Mouse (Mus musculus): ENCODE results near the gene Mif4gd. TPM values are rescaled to one million over a fixed set of nuclear protein-coding genes. Genes with fewer than 3 reads are reported as not detected.

Gene Mif4gd
- total and polyA plus RNA-seq, 3 experiments = 51.3 to 94.0 (median 54.7) TPM

- Histone ChIP-seq H3K4me1 (ENCODE audit: control insufficient read depth, insufficient read depth, low read length) (peaks cover 3% of the 10 kb centered on the region; the same call in 1 of the 2 replicates), H3K79me2 (replicated peaks; ENCODE audit: control insufficient read depth, insufficient read depth, low read length) (no peaks in the 10 kb centered on the region), H3K27me3 (ENCODE audit: control insufficient read depth, insufficient read depth, low read length) (no peaks in the 10 kb centered on the region), H3K36me3 (ENCODE audit: control insufficient read depth, insufficient read depth, low read length) (no peaks in the 10 kb centered on the region), H3K4me3 (no peak overlapping the region), H3K27ac (no peak overlapping the region), H3K9ac (ENCODE audit: low read depth, low read length) (no peak overlapping the region)
- 85% methylated on average over 9 of the region's 9 CpGs for WGBS
- intact Hi-C loops (cut with DNase I) = no loop called here
- DNase-seq = no peak
- TF ChIP-seq CTCF (IDR thresholded peaks at IDR 0.05) = no peak
- no peak for TF ChIP-seq EP300 (IDR thresholded peaks at IDR 0.05; ENCODE audit: insufficient read depth, low read depth, low read length)
- TF ChIP-seq POLR2A (IDR thresholded peaks at IDR 0.05; ENCODE audit: insufficient read depth, low read depth, low read length) = no peak
Observed at GRCm38 (mm10) chr11:115587984-115588383, 24.8 kb downstream of the Mif4gd start.

DNA sequence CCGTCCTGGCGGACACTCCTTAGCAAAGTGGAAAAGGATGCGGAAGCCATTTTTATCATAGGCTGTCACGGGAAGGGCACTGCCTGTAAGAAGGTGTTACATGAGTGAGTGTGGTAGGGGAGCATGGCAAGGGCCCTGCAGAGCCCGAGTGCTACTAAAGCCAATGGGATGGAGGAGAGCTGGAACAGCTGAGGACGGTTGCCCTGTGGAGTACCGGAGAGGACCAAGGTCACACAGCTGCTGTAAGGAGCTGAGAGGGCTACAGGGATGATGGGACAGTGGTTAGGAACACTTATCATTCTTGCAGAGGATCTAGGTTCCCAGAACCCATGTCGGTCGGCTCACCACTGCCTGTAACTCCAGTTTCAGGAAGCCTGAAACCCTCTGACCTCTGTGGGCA lies 26.4 kb downstream of the Mif4gd start:
- H3K4me1 ChIP-seq (ENCODE audit: control insufficient read depth, insufficient read depth, low read length) = peaks cover 3% of the 10 kb centered on the region; the same call in 1 of the 2 replicates
- TF ChIP-seq CTCF (IDR thresholded peaks at IDR 0.05) (no peak), POLR2A (IDR thresholded peaks at IDR 0.05; ENCODE audit: insufficient read depth, low read depth, low read length) (no peak), EP300 (IDR thresholded peaks at IDR 0.05; ENCODE audit: insufficient read depth, low read depth, low read length) (no peak)
- no peaks in the 10 kb centered on the region for H3K36me3 ChIP-seq (ENCODE audit: control insufficient read depth, insufficient read depth, low read length)
- H3K9ac ChIP-seq (ENCODE audit: low read depth, low read length) = no peak overlapping the region
- intact Hi-C loops (cut with DNase I) = no loop called here
- H3K79me2 ChIP-seq (replicated peaks; ENCODE audit: control insufficient read depth, insufficient read depth, low read length) = no peaks in the 10 kb centered on the region
- 85% methylated on average over 9 of the region's 9 CpGs for WGBS
- H3K27ac ChIP-seq = no peak overlapping the region
- no peaks in the 10 kb centered on the region for H3K27me3 ChIP-seq (ENCODE audit: control insufficient read depth, insufficient read depth, low read length)
- DNase-seq = no peak
- no peak overlapping the region for H3K4me3 ChIP-seq

DNA sequence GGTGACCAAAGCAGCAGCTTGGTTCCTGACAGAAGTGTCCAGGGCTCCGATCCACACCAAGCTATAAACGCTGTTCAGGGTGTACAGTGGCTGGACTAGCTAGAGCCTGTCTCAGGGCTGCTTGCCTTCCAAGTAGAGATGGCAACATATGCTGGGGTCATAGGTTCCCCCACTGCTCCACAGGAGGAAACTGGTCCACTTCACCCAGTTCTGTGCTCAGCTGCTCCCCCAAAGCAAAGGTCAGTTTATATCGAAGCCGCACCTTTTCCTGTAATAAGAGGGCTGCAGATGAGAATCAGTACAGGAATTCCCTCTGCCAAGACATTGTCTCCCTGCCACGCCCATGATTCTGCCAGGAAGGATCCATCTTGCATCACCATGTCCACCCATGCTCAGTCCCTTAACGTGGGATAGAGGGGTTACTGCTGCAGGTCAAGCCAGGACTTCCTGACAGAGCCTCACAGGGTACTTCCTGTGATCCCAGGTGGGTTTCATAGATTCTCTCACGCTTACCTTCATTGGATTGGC lies 27.1 kb downstream of the Mif4gd start:
- Histone ChIP-seq H3K9ac (ENCODE audit: low read depth, low read length) (no peak overlapping the region), H3K79me2 (replicated peaks; ENCODE audit: control insufficient read depth, insufficient read depth, low read length) (no peaks in the 10 kb centered on the region), H3K4me1 (ENCODE audit: control insufficient read depth, insufficient read depth, low read length) (peaks cover 3% of the 10 kb centered on the region; the same call in 1 of the 2 replicates), H3K36me3 (ENCODE audit: control insufficient read depth, insufficient read depth, low read length) (no peaks in the 10 kb centered on the region), H3K27me3 (ENCODE audit: control insufficient read depth, insufficient read depth, low read length) (no peaks in the 10 kb centered on the region), H3K4me3 (no peak overlapping the region), H3K27ac (no peak overlapping the region)
- 66% methylated on average over 7 of the region's 7 CpGs for WGBS
- DNase-seq = no peak
- no peak for TF ChIP-seq EP300 (IDR thresholded peaks at IDR 0.05; ENCODE audit: insufficient read depth, low read depth, low read length)
- TF ChIP-seq POLR2A (IDR thresholded peaks at IDR 0.05; ENCODE audit: insufficient read depth, low read depth, low read length) = no peak
- no peak for TF ChIP-seq CTCF (IDR thresholded peaks at IDR 0.05)
- intact Hi-C loops (cut with DNase I) = no loop called here

- no peak overlapping the region for H3K9ac ChIP-seq (ENCODE audit: low read depth, low read length)
- WGBS = 67% methylated on average over 10 of the region's 10 CpGs
- no peaks in the 10 kb centered on the region for H3K36me3 ChIP-seq (ENCODE audit: control insufficient read depth, insufficient read depth, low read length)
- intact Hi-C loops (cut with DNase I) = no loop called here
- no peaks in the 10 kb centered on the region for H3K79me2 ChIP-seq (replicated peaks; ENCODE audit: control insufficient read depth, insufficient read depth, low read length)
- H3K4me3 ChIP-seq = no peak overlapping the region
- H3K27ac ChIP-seq = no peak overlapping the region
- H3K27me3 ChIP-seq (ENCODE audit: control insufficient read depth, insufficient read depth, low read length) = no peaks in the 10 kb centered on the region
- no peak for DNase-seq
- TF ChIP-seq CTCF (IDR thresholded peaks at IDR 0.05) (no peak), EP300 (IDR thresholded peaks at IDR 0.05; ENCODE audit: insufficient read depth, low read depth, low read length) (no peak), POLR2A (IDR thresholded peaks at IDR 0.05; ENCODE audit: insufficient read depth, low read depth, low read length) (no peak)
- peaks cover 3% of the 10 kb centered on the region; the same call in 1 of the 2 replicates for H3K4me1 ChIP-seq (ENCODE audit: control insufficient read depth, insufficient read depth, low read length)
Observed at GRCm38 (mm10) chr11:115584376-115585073, 28.2 kb downstream of the Mif4gd start.

DNA sequence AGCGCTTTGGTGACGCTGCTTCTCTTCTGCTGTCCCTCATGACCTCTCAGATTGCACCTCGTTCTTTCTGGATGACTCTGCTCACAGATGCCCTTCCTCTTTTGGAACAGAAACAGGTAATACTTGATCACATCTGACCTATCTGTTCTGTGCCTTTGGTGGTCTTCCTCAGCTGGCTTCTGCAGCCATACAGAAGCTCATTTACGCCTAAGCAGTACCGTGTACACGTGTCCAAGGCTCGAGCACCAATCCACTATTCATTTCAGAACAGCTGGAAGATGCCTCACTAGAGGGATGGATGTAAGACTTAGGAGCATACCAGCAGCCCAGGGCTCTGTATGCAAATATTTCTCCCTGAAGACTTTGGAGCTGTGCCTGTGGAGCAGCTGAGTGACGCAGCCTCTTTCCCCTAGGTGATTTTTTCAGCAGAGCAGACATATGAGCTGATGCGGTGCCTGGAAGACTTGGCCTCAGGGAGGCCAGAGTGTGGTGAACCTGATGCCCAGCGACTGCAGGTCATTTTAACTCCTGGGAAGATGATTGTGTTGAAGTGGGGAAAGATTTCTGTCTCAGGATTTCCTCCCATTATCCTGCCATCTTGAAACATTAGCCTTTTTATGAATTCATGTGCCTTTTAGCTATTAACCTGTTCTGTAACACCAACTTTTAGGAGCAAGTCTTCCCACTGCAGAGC lies 29.7 kb downstream of the Mif4gd start:
- Histone ChIP-seq H3K36me3 (ENCODE audit: control insufficient read depth, insufficient read depth, low read length) (no peaks in the 10 kb centered on the region), H3K79me2 (replicated peaks; ENCODE audit: control insufficient read depth, insufficient read depth, low read length) (no peaks in the 10 kb centered on the region), H3K9ac (ENCODE audit: low read depth, low read length) (no peak overlapping the region), H3K27me3 (ENCODE audit: control insufficient read depth, insufficient read depth, low read length) (no peaks in the 10 kb centered on the region), H3K4me3 (no peak overlapping the region), H3K27ac (no peak overlapping the region), H3K4me1 (ENCODE audit: control insufficient read depth, insufficient read depth, low read length) (peaks cover 3% of the 10 kb centered on the region; the same call in 1 of the 2 replicates)
- DNase-seq = no peak
- intact Hi-C loops (cut with DNase I) = no loop called here
- 71% methylated on average over 10 of the region's 10 CpGs for WGBS
- TF ChIP-seq CTCF (IDR thresholded peaks at IDR 0.05) (no peak), POLR2A (IDR thresholded peaks at IDR 0.05; ENCODE audit: insufficient read depth, low read depth, low read length) (no peak), EP300 (IDR thresholded peaks at IDR 0.05; ENCODE audit: insufficient read depth, low read depth, low read length) (no peak)

- H3K27me3 ChIP-seq (ENCODE audit: control insufficient read depth, insufficient read depth, low read length) = no peaks in the 10 kb centered on the region
- H3K9ac ChIP-seq (ENCODE audit: low read depth, low read length) = no peak overlapping the region
- no peaks in the 10 kb centered on the region for H3K4me1 ChIP-seq (ENCODE audit: control insufficient read depth, insufficient read depth, low read length)
- TF ChIP-seq EP300 (IDR thresholded peaks at IDR 0.05; ENCODE audit: insufficient read depth, low read depth, low read length) = no peak
- TF ChIP-seq CTCF (IDR thresholded peaks at IDR 0.05) = no peak
- H3K79me2 ChIP-seq (replicated peaks; ENCODE audit: control insufficient read depth, insufficient read depth, low read length) = no peaks in the 10 kb centered on the region
- intact Hi-C loops (cut with DNase I) = no loop called here
- no peak overlapping the region for H3K4me3 ChIP-seq
- no peaks in the 10 kb centered on the region for H3K36me3 ChIP-seq (ENCODE audit: control insufficient read depth, insufficient read depth, low read length)
- H3K27ac ChIP-seq = no peak overlapping the region
- no peak for DNase-seq
Observed at GRCm38 (mm10) chr11:115579080-115579479, 33.7 kb downstream of the Mif4gd start.
